ENCODE assay signal across 13 mouse cellular contexts in genomic region chr7:133177179-133177575, GRCm38 (mm10). TPM values are rescaled to one million over a fixed set of nuclear protein-coding genes. Genes with fewer than 3 reads are reported as not detected.
DNase-seq lines count a peak whose midpoint lies in the region; ATAC-seq and TF ChIP-seq lines count a peak whose summit lies in the region.
"Had no signal": no experiment of that assay in that cellular context is flagged by ENCODE, and none has a peak within 500 bp of the region (broad histone marks: within the 10 kb centered on the region; RNA-seq: fewer than 3 reads in every experiment).

No protein-coding gene starts in this region.

- TF ChIP-seq CTCF in forebrain, postnatal 0 days (IDR thresholded peaks at IDR 0.05; ENCODE audit: low read depth): no peak

- no peaks in the 10 kb centered on the region for H3K36me3 ChIP-seq in forebrain, embryonic 15.5 days
- H3K36me3 ChIP-seq in forebrain, postnatal 0 days (ENCODE audit: insufficient read depth): no peaks in the 10 kb centered on the region
- no peaks in the 10 kb centered on the region for H3K36me3 ChIP-seq in kidney, embryonic 15.5 days
- no peaks in the 10 kb centered on the region for H3K36me3 ChIP-seq in megakaryocyte, embryonic 14.5 days (replicated peaks; ENCODE audit: low read length)
- no peaks in the 10 kb centered on the region for H3K36me3 ChIP-seq in stomach, embryonic 16.5 days (ENCODE audit: control insufficient read depth, insufficient read depth, low read length)
- H3K36me3 ChIP-seq: G1E; hindbrain, embryonic 15.5 days; midbrain, embryonic 10.5 days had no signal

- no peak for ATAC-seq in forebrain, embryonic 15.5 days (replicated peaks)
- no peak for ATAC-seq in forebrain, postnatal 0 days
- 0 out of 2 replicates have a peak, but pooled peaks have one; percentile 4 for ATAC-seq in kidney, embryonic 15.5 days (replicated peaks; ENCODE audit: low FRiP score)
- ATAC-seq in megakaryocyte, adult 5-6 weeks (ENCODE audit: poor library complexity, severe bottlenecking): no peak
- no peak for ATAC-seq in stomach, embryonic 16.5 days (ENCODE audit: insufficient read depth, low FRiP score)
- no peak for ATAC-seq in activated CD4-positive, CD25-positive, alpha-beta regulatory T cell, adult 4 months
- ATAC-seq: forebrain, embryonic 14.5 days had no signal

- DNase-seq in forebrain, postnatal 0 days: no peak
- DNase-seq in kidney, adult 11 months: no peak
- DNase-seq: thymus, postnatal 25 days had no signal

- no peaks in the 10 kb centered on the region for H3K27me3 ChIP-seq in forebrain, embryonic 15.5 days
- no peaks in the 10 kb centered on the region for H3K27me3 ChIP-seq in forebrain, postnatal 0 days (ENCODE audit: insufficient read depth, low read length)
- no peaks in the 10 kb centered on the region for H3K27me3 ChIP-seq in kidney, embryonic 15.5 days
- peaks cover 13% of the 10 kb centered on the region for H3K27me3 ChIP-seq in megakaryocyte, embryonic 14.5 days (replicated peaks)
- no peaks in the 10 kb centered on the region for H3K27me3 ChIP-seq in stomach, embryonic 16.5 days (ENCODE audit: control insufficient read depth, insufficient read depth, low read length)
- H3K27me3 ChIP-seq: hindbrain, embryonic 15.5 days had no signal

- no peak overlapping the region for H3K4me2 ChIP-seq in forebrain, embryonic 15.5 days (replicated peaks)
- no peak overlapping the region for H3K4me2 ChIP-seq in forebrain, postnatal 0 days (ENCODE audit: low read depth)
- no peak overlapping the region for H3K4me2 ChIP-seq in kidney, embryonic 15.5 days
- peak overlapping the region; percentile 2; the same call in 1 of the 2 replicates for H3K4me2 ChIP-seq in stomach, embryonic 16.5 days (ENCODE audit: low read depth, low read length)
- H3K4me2 ChIP-seq: hindbrain, embryonic 15.5 days had no signal

- H3K4me1 ChIP-seq in forebrain, embryonic 15.5 days: peaks cover 9% of the 10 kb centered on the region; the same call in 1 of the 2 replicates
- no peaks in the 10 kb centered on the region; the same call in 1 of the 2 replicates for H3K4me1 ChIP-seq in forebrain, postnatal 0 days (ENCODE audit: insufficient read depth)
- H3K4me1 ChIP-seq in kidney, embryonic 15.5 days: peaks cover 10% of the 10 kb centered on the region; the same call in 1 of the 2 replicates
- H3K4me1 ChIP-seq in megakaryocyte, embryonic 14.5 days: peaks cover 40% of the 10 kb centered on the region
- H3K4me1 ChIP-seq in stomach, embryonic 16.5 days (ENCODE audit: control insufficient read depth, insufficient read depth, low read length): peaks cover 11% of the 10 kb centered on the region; the same call in 1 of the 2 replicates
- H3K4me1 ChIP-seq: midbrain, embryonic 10.5 days had no signal

- 0 out of 2 replicates have a peak overlapping the region, but pooled peaks have one; percentile 17 for H3K27ac ChIP-seq in forebrain, embryonic 15.5 days (replicated peaks)
- H3K27ac ChIP-seq in forebrain, postnatal 0 days (ENCODE audit: low read depth, low read length): no peak overlapping the region
- H3K27ac ChIP-seq in kidney, embryonic 15.5 days: peak overlapping the region; percentile 41; the same call in 1 of the 2 replicates
- peak overlapping the region; percentile 32 for H3K27ac ChIP-seq in stomach, embryonic 16.5 days (ENCODE audit: low read length)
- H3K27ac ChIP-seq: hindbrain, embryonic 15.5 days; midbrain, embryonic 10.5 days had no signal

- H3K9ac ChIP-seq in forebrain, embryonic 15.5 days (replicated peaks): no peak overlapping the region
- H3K9ac ChIP-seq in forebrain, postnatal 0 days: no peak overlapping the region
- H3K9ac ChIP-seq in kidney, embryonic 15.5 days: no peak overlapping the region
- no peak overlapping the region for H3K9ac ChIP-seq in stomach, embryonic 16.5 days (ENCODE audit: low read length)
- H3K9ac ChIP-seq: hindbrain, embryonic 15.5 days had no signal

- 68% methylated on average over 4 of the region's 4 CpGs for WGBS in forebrain, embryonic 15.5 days
- 66% methylated on average over 4 of the region's 4 CpGs for WGBS in forebrain, postnatal 0 days
- 65% methylated on average over 4 of the region's 4 CpGs for WGBS in kidney, embryonic 15.5 days
- 40% methylated on average over 4 of the region's 4 CpGs for WGBS in stomach, embryonic 16.5 days

- no peak overlapping the region for H3K4me3 ChIP-seq in forebrain, embryonic 15.5 days
- H3K4me3 ChIP-seq in forebrain, postnatal 0 days (ENCODE audit: low read depth, low read length): no peak overlapping the region
- H3K4me3 ChIP-seq in kidney, embryonic 15.5 days (replicated peaks): no peak overlapping the region
- peak overlapping the region; percentile 23 for H3K4me3 ChIP-seq in megakaryocyte, embryonic 14.5 days (replicated peaks)
- H3K4me3 ChIP-seq in stomach, embryonic 16.5 days (replicated peaks; ENCODE audit: low read length): no peak overlapping the region
- H3K4me3 ChIP-seq: hindbrain, embryonic 15.5 days; midbrain, embryonic 10.5 days had no signal

- H3K9me3 ChIP-seq in forebrain, embryonic 15.5 days: no peaks in the 10 kb centered on the region
- no peaks in the 10 kb centered on the region for H3K9me3 ChIP-seq in forebrain, postnatal 0 days (ENCODE audit: low read length)
- H3K9me3 ChIP-seq in kidney, embryonic 15.5 days (replicated peaks): no peaks in the 10 kb centered on the region
- 0 out of 2 replicates have a peak, but pooled peaks cover 2% of the 10 kb centered on the region for H3K9me3 ChIP-seq in megakaryocyte, embryonic 14.5 days
- no peaks in the 10 kb centered on the region for H3K9me3 ChIP-seq in stomach, embryonic 16.5 days (replicated peaks; ENCODE audit: control insufficient read depth, low read length)
- H3K9me3 ChIP-seq: G1E; hindbrain, embryonic 15.5 days; midbrain, embryonic 10.5 days had no signal

RNA-seq across cellular contexts. Expression of gene Ctbp2, which starts 53.0 kb away (rescaled TPM):
- 80.3 and 87.4 TPM in 2 replicates for polyA plus RNA-seq in forebrain, embryonic 15.5 days (2015; fragmentation: Nextera tagmentation; extraction: Ambion mirVana)
- total RNA-seq in forebrain, postnatal 0 days (2014; rRNA removed): 63.3 and 80.3 TPM in 2 replicates
- polyA plus RNA-seq in forebrain, postnatal 0 days (2015; fragmentation: Nextera tagmentation; extraction: Ambion mirVana): 32.4 and 35.2 TPM in 2 replicates
- 114 and 117 TPM in 2 replicates for polyA plus RNA-seq in kidney, embryonic 15.5 days (2015; fragmentation: Nextera tagmentation; extraction: Ambion mirVana)
- 82.6 and 131 TPM in 2 replicates for polyA plus RNA-seq in megakaryocyte, embryonic 14.5 days (2012; ENCODE audit: insufficient read depth, low replicate concordance)
- 43.2 and 49.3 TPM in 2 replicates for total RNA-seq in megakaryocyte, adult 5-6 weeks (2015)
- total RNA-seq in megakaryocyte, adult 5-6 weeks (2017): 50.2 and 57.6 TPM in 2 replicates
- polyA plus RNA-seq in stomach, embryonic 16.5 days (2015; fragmentation: Nextera tagmentation; extraction: Ambion mirVana): 72.6 and 79.3 TPM in 2 replicates
- 1 to 10 TPM; 1.6 to 4.4 TPM for polyA plus RNA-seq in activated CD4-positive, CD25-positive, alpha-beta regulatory T cell, adult 4 months (2017; shearing (Covaris generic))

RNA-seq across cellular contexts. Expression of gene Fgfr2, which starts 54.0 kb away (rescaled TPM):
- 43.5 and 48.1 TPM in 2 replicates for polyA plus RNA-seq in forebrain, embryonic 15.5 days (2015; fragmentation: Nextera tagmentation; extraction: Ambion mirVana)
- 36.9 and 47.6 TPM in 2 replicates for total RNA-seq in forebrain, postnatal 0 days (2014; rRNA removed)
- polyA plus RNA-seq in forebrain, postnatal 0 days (2015; fragmentation: Nextera tagmentation; extraction: Ambion mirVana): 13.4 and 17.1 TPM in 2 replicates
- 99.9 and 104 TPM in 2 replicates for polyA plus RNA-seq in kidney, embryonic 15.5 days (2015; fragmentation: Nextera tagmentation; extraction: Ambion mirVana)
- 0.45 TPM in 1 of 2 replicates, not detected in the other for polyA plus RNA-seq in megakaryocyte, embryonic 14.5 days (2012; ENCODE audit: insufficient read depth, low replicate concordance)
- 0.41 and 0.51 TPM in 2 replicates for total RNA-seq in megakaryocyte, adult 5-6 weeks (2015)
- 0.26 and 0.41 TPM in 2 replicates for total RNA-seq in megakaryocyte, adult 5-6 weeks (2017)
- polyA plus RNA-seq in stomach, embryonic 16.5 days (2015; fragmentation: Nextera tagmentation; extraction: Ambion mirVana): 93.4 and 113 TPM in 2 replicates
- polyA plus RNA-seq in activated CD4-positive, CD25-positive, alpha-beta regulatory T cell, adult 4 months (2017; shearing (Covaris generic)): not detected
- polyA plus RNA-seq: G1E had no signal
